Mouse (Mus musculus) E14TG2a.4 (cell line): ENCODE data around the gene Zfp426.

Experiments used
- H3K27me3 ChIP-seq: 2 replicates; pipeline ENCODE4 v1.6.1; 2014; ENCODE audit warnings: low read length, control low read depth; ENCODE audit not compliant: insufficient read depth
- H3K36me3 ChIP-seq: 2 replicates; pipeline ENCODE4 v1.6.1; 2014; ENCODE audit warnings: low read length, control low read depth; ENCODE audit not compliant: insufficient read depth
- H3K4me1 ChIP-seq: replicated peaks from 2 replicates; pipeline ENCODE4 v1.6.1; 2014; ENCODE audit warnings: low read depth, low read length, control low read depth
- H3K4me3 ChIP-seq: replicated peaks from 2 replicates; pipeline ENCODE4 v1.5.1; 2014; ENCODE audit warnings: mild to moderate bottlenecking, low read length
- H3K9me3 ChIP-seq: 2 replicates; pipeline ENCODE4 v1.6.1; 2014; ENCODE audit warnings: low read length, control low read depth
- CTCF ChIP-seq: conservative IDR thresholded peaks from 2 replicates; pipeline ENCODE4 v1.5.1; 2014; ENCODE audit warnings: low read length
- NANOG ChIP-seq: IDR thresholded peaks from 2 replicates; pipeline ENCODE4 v1.6.1; 2014; ENCODE audit warnings: borderline replicate concordance, low read length, mixed read lengths
- POU5F1 ChIP-seq: IDR thresholded peaks from 2 replicates; pipeline ENCODE4 v1.6.1; 2014; ENCODE audit warnings: low read length, borderline replicate concordance

The Zfp426 gene

GRCm38 (mm10) chr9:20514016-20514415 lies 21.5 kb upstream of the Zfp426 start:
- Histone ChIP-seq H3K36me3 (peaks cover 93% of the 10 kb centered on the region), H3K9me3 (no peaks in the 10 kb centered on the region), H3K4me1 (peaks cover 90% of the 10 kb centered on the region), H3K27me3 (no peaks in the 10 kb centered on the region), H3K4me3 (no peak overlapping the region)
- TF ChIP-seq NANOG: no peak
- no peak for TF ChIP-seq POU5F1
- TF ChIP-seq CTCF: no peak

- H3K9me3 ChIP-seq: no peaks in the 10 kb centered on the region
- H3K27me3 ChIP-seq: no peaks in the 10 kb centered on the region
- TF ChIP-seq CTCF: no peak
- TF ChIP-seq NANOG: no peak
- no peak for TF ChIP-seq POU5F1
Observed at GRCm38 (mm10) chr9:20512714-20513113, 20.2 kb upstream of the Zfp426 start.

GRCm38 (mm10) chr9:20511645-20512044 lies 19.1 kb upstream of the Zfp426 start:
- TF ChIP-seq NANOG (no peak), CTCF (no peak), POU5F1 (no peak)
- H3K4me1 ChIP-seq: peaks cover 67% of the 10 kb centered on the region
- no peak overlapping the region for H3K4me3 ChIP-seq
- no peaks in the 10 kb centered on the region for H3K9me3 ChIP-seq
- peaks cover 91% of the 10 kb centered on the region for H3K36me3 ChIP-seq
- no peaks in the 10 kb centered on the region for H3K27me3 ChIP-seq

More at GRCm38 (mm10) chr9:20512714-20513113, 20.2 kb upstream of the Zfp426 start:
- Histone ChIP-seq H3K4me1 (peaks cover 78% of the 10 kb centered on the region), H3K36me3 (peaks cover 91% of the 10 kb centered on the region), H3K4me3 (no peak overlapping the region)

- Histone ChIP-seq H3K4me1 (peaks cover 63% of the 10 kb centered on the region), H3K9me3 (no peaks in the 10 kb centered on the region), H3K36me3 (peaks cover 91% of the 10 kb centered on the region), H3K27me3 (no peaks in the 10 kb centered on the region), H3K4me3 (no peak overlapping the region)
- TF ChIP-seq NANOG: no peak
- TF ChIP-seq CTCF: no peak
- no peak for TF ChIP-seq POU5F1
Observed at GRCm38 (mm10) chr9:20510346-20510745, 17.8 kb upstream of the Zfp426 start.

- peaks cover 91% of the 10 kb centered on the region for H3K36me3 ChIP-seq
- no peaks in the 10 kb centered on the region for H3K9me3 ChIP-seq
- TF ChIP-seq POU5F1 (no peak), NANOG (no peak)
- peaks cover 63% of the 10 kb centered on the region for H3K4me1 ChIP-seq
- no peaks in the 10 kb centered on the region for H3K27me3 ChIP-seq
- no peak overlapping the region for H3K4me3 ChIP-seq
Observed at GRCm38 (mm10) chr9:20509676-20510075, 17.1 kb upstream of the Zfp426 start.

- peaks cover 91% of the 10 kb centered on the region for H3K36me3 ChIP-seq
- no peaks in the 10 kb centered on the region for H3K27me3 ChIP-seq
- no peaks in the 10 kb centered on the region for H3K9me3 ChIP-seq
- no peak for TF ChIP-seq CTCF
- no peak for TF ChIP-seq NANOG
- TF ChIP-seq POU5F1: no peak
- peaks cover 45% of the 10 kb centered on the region for H3K4me1 ChIP-seq
- no peak overlapping the region for H3K4me3 ChIP-seq
Observed at GRCm38 (mm10) chr9:20504801-20505200, 12.3 kb upstream of the Zfp426 start.

GRCm38 (mm10) chr9:20493281-20493680 lies 735 bp upstream of the Zfp426 start:
- no peak for TF ChIP-seq CTCF
- TF ChIP-seq POU5F1: no peak
- no peak for TF ChIP-seq NANOG
- no peaks in the 10 kb centered on the region for H3K27me3 ChIP-seq
- no peaks in the 10 kb centered on the region for H3K9me3 ChIP-seq
- H3K4me3 ChIP-seq: peak overlapping the region; percentile 96
- peaks cover 51% of the 10 kb centered on the region for H3K36me3 ChIP-seq
- H3K4me1 ChIP-seq: peaks cover 20% of the 10 kb centered on the region

GRCm38 (mm10) chr9:20491858-20492526 lies 554 bp downstream of the Zfp426 start:
- Histone ChIP-seq H3K27me3 (no peaks in the 10 kb centered on the region), H3K36me3 (peaks cover 40% of the 10 kb centered on the region), H3K9me3 (no peaks in the 10 kb centered on the region), H3K4me1 (peaks cover 20% of the 10 kb centered on the region), H3K4me3 (peak overlapping the region; percentile 96)
- TF ChIP-seq NANOG (no peak), POU5F1 (no peak), CTCF (no peak)

- Histone ChIP-seq H3K36me3 (peaks cover 43% of the 10 kb centered on the region), H3K9me3 (no peaks in the 10 kb centered on the region), H3K27me3 (no peaks in the 10 kb centered on the region), H3K4me1 (peaks cover 17% of the 10 kb centered on the region), H3K4me3 (no peak overlapping the region)
- TF ChIP-seq CTCF (no peak), NANOG (no peak), POU5F1 (no peak)
Observed at GRCm38 (mm10) chr9:20489536-20489935, 3.0 kb downstream of the Zfp426 start.
